In genomic region chr10:88351411-88352103, GRCm38 (mm10) we compare ENCODE assay signal across 20 mouse cellular contexts. TPM values are rescaled to one million over a fixed set of nuclear protein-coding genes. Genes with fewer than 3 reads are reported as not detected.
DNase-seq lines count a peak whose midpoint lies in the region; ATAC-seq and TF ChIP-seq lines count a peak whose summit lies in the region.
"Had no signal": no experiment of that assay in that cellular context is flagged by ENCODE, and none has a peak within 500 bp of the region (broad histone marks: within the 10 kb centered on the region; RNA-seq: fewer than 3 reads in every experiment).

No protein-coding gene starts in this region.

- H3K27me3 ChIP-seq in liver, embryonic 14.5 days (ENCODE audit: control insufficient read depth, insufficient read depth, low read length) = peaks cover under 1% of the 10 kb centered on the region
- H3K27me3 ChIP-seq in liver, embryonic 11.5 days (replicated peaks; ENCODE audit: control insufficient read depth, insufficient read depth, low read length) = peaks cover 3% of the 10 kb centered on the region
- no peaks in the 10 kb centered on the region for H3K27me3 ChIP-seq in lung, postnatal 0 days (replicated peaks; ENCODE audit: insufficient read depth, low read length)
- H3K27me3 ChIP-seq in hindbrain, embryonic 12.5 days = peaks cover 10% of the 10 kb centered on the region
- H3K27me3 ChIP-seq: Patski had no signal

- H3K9ac ChIP-seq in liver, embryonic 14.5 days (replicated peaks) = no peak overlapping the region
- H3K9ac ChIP-seq in liver, embryonic 11.5 days (ENCODE audit: low read depth, low read length) = no peak overlapping the region
- H3K9ac ChIP-seq in lung, postnatal 0 days (replicated peaks; ENCODE audit: low read depth) = no peak overlapping the region
- H3K9ac ChIP-seq in hindbrain, embryonic 12.5 days = no peak overlapping the region
- H3K9ac ChIP-seq: forebrain, embryonic 13.5 days; forebrain, postnatal 0 days; heart, embryonic 13.5 days had no signal

- TF ChIP-seq EP300 in liver, embryonic 14.5 days (IDR thresholded peaks at IDR 0.05; ENCODE audit: low read depth) = peak; percentile 7; the same call in 1 of the 2 replicates
- TF ChIP-seq EP300 in lung, postnatal 0 days (IDR thresholded peaks at IDR 0.05) = peak; percentile 58

- WGBS in liver, embryonic 14.5 days (ENCODE audit: insufficient replicate concordance) = 23% methylated on average over 5 of the region's 5 CpGs
- WGBS in liver, embryonic 11.5 days = 51% methylated on average over 5 of the region's 5 CpGs
- 37% methylated on average over 5 of the region's 5 CpGs for WGBS in lung, postnatal 0 days
- WGBS in hindbrain, embryonic 12.5 days = 79% methylated on average over 5 of the region's 5 CpGs

- H3K4me3 ChIP-seq in liver, embryonic 14.5 days (ENCODE audit: insufficient read depth in 1 of 2, low read depth in 2 of 2, low read length in 2 of 2) = no peak overlapping the region
- no peak overlapping the region for H3K4me3 ChIP-seq in liver, embryonic 11.5 days (ENCODE audit: low read depth, low read length)
- H3K4me3 ChIP-seq in lung, postnatal 0 days (ENCODE audit: low read depth, low read length) = no peak overlapping the region
- H3K4me3 ChIP-seq in hindbrain, embryonic 12.5 days = no peak overlapping the region
- H3K4me3 ChIP-seq: embryonic facial prominence, embryonic 10.5 days; forebrain, embryonic 13.5 days; heart, embryonic 13.5 days had no signal

- no peaks in the 10 kb centered on the region; a peak in 1 of 4 replicates for H3K4me1 ChIP-seq in liver, embryonic 14.5 days (replicated peaks; ENCODE audit: control insufficient read depth in 2 of 2, insufficient read depth in 2 of 2, low read length in 1 of 2)
- peaks cover 3% of the 10 kb centered on the region; the same call in 1 of the 2 replicates for H3K4me1 ChIP-seq in liver, embryonic 11.5 days (replicated peaks; ENCODE audit: control insufficient read depth, insufficient read depth, low read length)
- peaks cover 6% of the 10 kb centered on the region; the same call in 1 of the 2 replicates for H3K4me1 ChIP-seq in lung, postnatal 0 days (ENCODE audit: insufficient read depth, low read depth, low read length)
- H3K4me1 ChIP-seq in hindbrain, embryonic 12.5 days = 0 out of 2 replicates have a peak, but pooled peaks cover under 1% of the 10 kb centered on the region

- no peak overlapping the region for H3K27ac ChIP-seq in liver, embryonic 14.5 days
- no peak overlapping the region for H3K27ac ChIP-seq in liver, embryonic 11.5 days (ENCODE audit: low read depth, low read length)
- peak overlapping the region; percentile 79 for H3K27ac ChIP-seq in lung, postnatal 0 days (ENCODE audit: low read length)
- H3K27ac ChIP-seq in hindbrain, embryonic 12.5 days = no peak overlapping the region
- H3K27ac ChIP-seq: embryonic facial prominence, embryonic 10.5 days; forebrain, embryonic 13.5 days; heart, embryonic 13.5 days had no signal

- DNase-seq in liver, embryonic 14.5 days (ENCODE audit: low read depth in 3 of 3, low spot score in 3 of 3) = no peak
- DNase-seq in liver, embryonic 11.5 days (ENCODE audit: low spot score) = no peak
- peak; percentile 78 for DNase-seq in lung, postnatal 0 days (ENCODE audit: low spot score)
- no peak for DNase-seq in lung, postnatal 14 days
- no peak for DNase-seq in kidney, postnatal 14 days
- DNase-seq: adrenal gland, postnatal 14 days; cerebellum, adult 11-12 months; cerebellum, adult 9-10 months; cerebellum, postnatal 36 days; forebrain, postnatal 0 days; gastrocnemius, postnatal 14 days; heart, postnatal 36 days had no signal

- no peak for ATAC-seq in liver, embryonic 14.5 days (ENCODE audit: insufficient read depth)
- ATAC-seq in liver, embryonic 11.5 days (replicated peaks; ENCODE audit: low FRiP score) = no peak
- ATAC-seq in lung, postnatal 0 days = peak; percentile 25
- ATAC-seq in megakaryocyte, adult 5-6 weeks (ENCODE audit: poor library complexity, severe bottlenecking) = peak; percentile 55
- ATAC-seq in hindbrain, embryonic 12.5 days (ENCODE audit: low FRiP score) = no peak
- ATAC-seq: activated CD4-positive, CD25-positive, alpha-beta regulatory T cell, adult 4 months; forebrain, embryonic 13.5 days; forebrain, postnatal 0 days; hindbrain, embryonic 16.5 days; Patski had no signal

- H3K4me2 ChIP-seq in liver, embryonic 14.5 days (ENCODE audit: low read depth) = no peak overlapping the region
- no peak overlapping the region for H3K4me2 ChIP-seq in liver, embryonic 11.5 days
- no peak overlapping the region for H3K4me2 ChIP-seq in lung, postnatal 0 days (replicated peaks; ENCODE audit: low read depth, low read length)
- no peak overlapping the region for H3K4me2 ChIP-seq in hindbrain, embryonic 12.5 days (replicated peaks)
- H3K4me2 ChIP-seq: forebrain, embryonic 13.5 days; heart, embryonic 13.5 days had no signal

- H3K36me3 ChIP-seq in liver, embryonic 14.5 days (replicated peaks; ENCODE audit: control insufficient read depth, insufficient read depth, low read depth) = no peaks in the 10 kb centered on the region
- H3K36me3 ChIP-seq in liver, embryonic 11.5 days (ENCODE audit: control insufficient read depth, insufficient read depth, low read length) = no peaks in the 10 kb centered on the region
- H3K36me3 ChIP-seq in lung, postnatal 0 days (ENCODE audit: insufficient read depth, low read length) = no peaks in the 10 kb centered on the region
- no peaks in the 10 kb centered on the region for H3K36me3 ChIP-seq in hindbrain, embryonic 12.5 days
- H3K36me3 ChIP-seq: embryonic facial prominence, embryonic 10.5 days; heart, embryonic 13.5 days had no signal

- no peaks in the 10 kb centered on the region for H3K9me3 ChIP-seq in liver, embryonic 14.5 days (ENCODE audit: control insufficient read depth, low read length)
- H3K9me3 ChIP-seq in liver, embryonic 11.5 days (ENCODE audit: control insufficient read depth, low read length) = no peaks in the 10 kb centered on the region
- H3K9me3 ChIP-seq in lung, postnatal 0 days (ENCODE audit: low read length) = no peaks in the 10 kb centered on the region
- no peaks in the 10 kb centered on the region for H3K9me3 ChIP-seq in hindbrain, embryonic 12.5 days (replicated peaks)
- H3K9me3 ChIP-seq: embryonic facial prominence, embryonic 10.5 days; forebrain, embryonic 13.5 days; heart, embryonic 13.5 days had no signal

- TF ChIP-seq CTCF in liver, embryonic 14.5 days (IDR thresholded peaks at IDR 0.05; ENCODE audit: low read depth) = no peak
- no peak for TF ChIP-seq CTCF in lung, postnatal 0 days (IDR thresholded peaks at IDR 0.05)

RNA-seq across cellular contexts. Expression of gene Dram1, which starts 27.3 kb away (rescaled TPM):
- polyA plus RNA-seq in liver, embryonic 14.5 days (2012; rRNA removed) = 0.73 and 1.2 TPM in 2 replicates
- 1.3 and 1.5 TPM in 2 replicates for polyA plus RNA-seq in liver, embryonic 14.5 days (2014; fragmentation: Nextera tagmentation; extraction: Ambion mirVana)
- polyA plus RNA-seq in liver, embryonic 11.5 days (2014; fragmentation: Nextera tagmentation; extraction: Ambion mirVana) = 0.99 and 1.0 TPM in 2 replicates
- 232 and 257 TPM in 2 replicates for polyA plus RNA-seq in lung, postnatal 0 days (2015; fragmentation: Nextera tagmentation; extraction: Ambion mirVana)
- 45.0 and 46.2 TPM in 2 replicates for total RNA-seq in megakaryocyte, adult 5-6 weeks (2015)
- total RNA-seq in megakaryocyte, adult 5-6 weeks (2017) = 35.5 and 36.0 TPM in 2 replicates
- polyA plus RNA-seq in hindbrain, embryonic 12.5 days (2016; fragmentation: Nextera tagmentation; extraction: Ambion mirVana) = 0.58 and 0.82 TPM in 2 replicates

RNA-seq across cellular contexts. Expression of gene Gnptab, which starts 27.4 kb away (rescaled TPM):
- 3.7 and 4.9 TPM in 2 replicates for polyA plus RNA-seq in liver, embryonic 14.5 days (2012; rRNA removed)
- polyA plus RNA-seq in liver, embryonic 14.5 days (2014; fragmentation: Nextera tagmentation; extraction: Ambion mirVana) = 2.3 and 2.9 TPM in 2 replicates
- 10.1 and 11.4 TPM in 2 replicates for polyA plus RNA-seq in liver, embryonic 11.5 days (2014; fragmentation: Nextera tagmentation; extraction: Ambion mirVana)
- 9.9 and 10.2 TPM in 2 replicates for polyA plus RNA-seq in lung, postnatal 0 days (2015; fragmentation: Nextera tagmentation; extraction: Ambion mirVana)
- 55.8 and 57.4 TPM in 2 replicates for total RNA-seq in megakaryocyte, adult 5-6 weeks (2015)
- total RNA-seq in megakaryocyte, adult 5-6 weeks (2017) = 29.4 and 33.3 TPM in 2 replicates
- polyA plus RNA-seq in hindbrain, embryonic 12.5 days (2016; fragmentation: Nextera tagmentation; extraction: Ambion mirVana) = 15.2 and 18.3 TPM in 2 replicates

Comparison
In these comparisons a context has a peak if more than half of its experiments do, and no peak if none do; other contexts are left out.
1. ATAC-seq: peak in lung, postnatal 0 days (single experiment) and megakaryocyte, adult 5-6 weeks (single experiment); none in liver, embryonic 14.5 days (single experiment), liver, embryonic 11.5 days (single experiment) and hindbrain, embryonic 12.5 days (single experiment).
2. RNA of gene Dram1, which starts 27.3 kb away (polyA plus RNA-seq): 232 to 257 TPM in lung, postnatal 0 days; 0.73 to 1.5 TPM in liver, embryonic 14.5 days, 0.99 to 1.0 TPM in liver, embryonic 11.5 days and 0.58 to 0.82 TPM in hindbrain, embryonic 12.5 days; every median in the first group is over 10 times any median in the second.